Mouse (Mus musculus): ENCODE results near the gene Setd2.

Gene Setd2

DNA sequence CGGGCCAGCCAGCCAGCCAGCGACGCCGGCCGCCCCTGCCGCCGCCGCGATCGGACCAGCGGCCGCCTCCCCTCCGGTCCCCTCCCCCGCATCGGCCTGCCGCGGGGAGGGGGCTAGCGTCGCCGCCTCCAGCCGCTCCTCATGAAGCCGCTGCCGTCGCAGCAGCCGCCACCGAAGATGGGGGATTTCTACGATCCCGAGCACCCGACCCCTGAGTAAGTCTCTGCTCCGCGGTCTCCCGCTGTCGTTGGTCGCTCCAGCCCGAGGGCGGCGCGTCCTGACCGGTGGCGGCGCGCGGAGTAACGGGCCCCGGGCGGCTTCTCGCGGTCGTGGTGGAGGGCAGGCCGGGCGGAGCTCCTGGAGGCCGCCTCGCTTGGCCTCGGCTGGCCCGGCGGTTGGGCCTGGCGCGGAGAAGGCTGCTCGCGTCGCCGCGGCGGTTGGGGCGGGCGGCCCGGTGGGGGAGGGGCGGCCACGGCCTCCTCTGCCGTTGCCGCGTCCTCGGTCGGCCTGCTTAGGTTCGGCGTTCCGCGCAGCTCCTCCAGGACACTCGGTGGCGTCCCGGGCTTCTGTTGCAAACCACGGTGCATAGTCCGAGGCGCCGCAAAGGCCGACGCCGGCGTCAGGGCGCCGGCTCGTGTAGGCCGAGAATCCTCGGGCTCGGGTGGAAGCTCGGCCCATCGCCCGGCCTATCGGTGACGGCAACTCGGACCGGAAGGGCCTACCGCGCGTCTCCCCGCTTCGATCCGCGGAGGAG lies at the start of gene Setd2:
TSS of gene Setd2 (plus strand) at position 60 of the 754 bp plus-strand sequence.
- DNase-seq = peak; percentile 63 to 83

DNA sequence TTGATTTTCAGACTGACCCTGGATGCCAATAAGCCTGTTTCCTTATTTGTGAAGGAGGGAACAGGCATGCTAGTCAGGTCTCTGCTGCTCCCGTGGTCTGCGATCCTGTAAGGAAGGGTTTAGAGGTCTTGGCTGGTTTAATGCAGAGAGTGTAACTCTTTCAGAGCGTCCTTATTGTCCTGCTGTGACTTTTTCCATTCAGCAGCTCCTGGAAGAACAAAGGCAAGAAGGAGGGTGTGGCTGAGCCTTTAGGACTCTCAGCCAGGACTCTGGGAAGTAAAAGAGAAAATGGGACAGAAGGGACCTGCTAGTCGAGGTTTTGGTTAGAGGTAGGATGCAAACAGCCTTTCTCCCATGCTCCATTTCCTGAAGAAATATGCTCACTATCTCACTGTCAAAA lies 43.6 kb upstream of the Setd2 start:
- DNase-seq = no peak

DNA sequence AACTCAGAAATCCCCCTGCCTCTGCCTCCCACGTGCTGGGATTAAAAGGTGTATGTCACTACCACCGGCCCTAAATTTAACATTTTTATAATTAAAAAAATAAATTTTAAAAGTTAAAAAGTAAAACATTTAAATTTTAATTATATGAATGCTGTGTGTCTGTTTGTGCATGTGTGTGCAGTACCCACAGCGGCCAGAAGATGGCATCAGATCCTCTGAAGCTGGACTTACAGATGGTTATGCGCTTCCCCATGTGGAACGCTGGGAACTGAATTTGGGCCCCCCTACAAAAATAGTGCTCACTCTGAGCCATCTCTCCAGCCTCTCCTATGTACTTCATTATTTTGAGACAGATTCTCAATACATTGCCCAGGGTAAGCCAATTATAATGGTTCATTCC lies 41.5 kb upstream of the Setd2 start:
- peak in 1 of 2 experiments; percentile 38 for DNase-seq

DNA sequence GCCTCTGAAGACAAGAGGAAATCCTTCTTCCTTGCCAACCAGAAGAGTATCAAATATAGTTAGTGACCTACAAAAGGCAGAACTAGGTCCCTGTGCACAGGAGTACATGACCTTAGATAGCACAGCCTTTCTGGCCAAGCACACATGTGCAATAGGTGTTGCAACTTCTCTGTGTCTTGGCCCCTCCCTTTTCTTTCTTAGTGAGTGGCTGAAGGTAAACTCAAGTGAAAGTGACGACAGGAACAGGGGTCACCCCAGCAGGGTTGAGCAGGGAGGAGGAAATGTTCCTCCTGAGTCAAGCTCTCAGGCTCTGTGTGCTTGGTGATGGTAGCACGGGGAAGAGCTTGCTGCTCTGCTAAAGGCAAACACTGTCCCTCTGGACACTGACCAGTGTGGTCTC lies 6.7 kb upstream of the Setd2 start:
- DNase-seq = no peak

DNA sequence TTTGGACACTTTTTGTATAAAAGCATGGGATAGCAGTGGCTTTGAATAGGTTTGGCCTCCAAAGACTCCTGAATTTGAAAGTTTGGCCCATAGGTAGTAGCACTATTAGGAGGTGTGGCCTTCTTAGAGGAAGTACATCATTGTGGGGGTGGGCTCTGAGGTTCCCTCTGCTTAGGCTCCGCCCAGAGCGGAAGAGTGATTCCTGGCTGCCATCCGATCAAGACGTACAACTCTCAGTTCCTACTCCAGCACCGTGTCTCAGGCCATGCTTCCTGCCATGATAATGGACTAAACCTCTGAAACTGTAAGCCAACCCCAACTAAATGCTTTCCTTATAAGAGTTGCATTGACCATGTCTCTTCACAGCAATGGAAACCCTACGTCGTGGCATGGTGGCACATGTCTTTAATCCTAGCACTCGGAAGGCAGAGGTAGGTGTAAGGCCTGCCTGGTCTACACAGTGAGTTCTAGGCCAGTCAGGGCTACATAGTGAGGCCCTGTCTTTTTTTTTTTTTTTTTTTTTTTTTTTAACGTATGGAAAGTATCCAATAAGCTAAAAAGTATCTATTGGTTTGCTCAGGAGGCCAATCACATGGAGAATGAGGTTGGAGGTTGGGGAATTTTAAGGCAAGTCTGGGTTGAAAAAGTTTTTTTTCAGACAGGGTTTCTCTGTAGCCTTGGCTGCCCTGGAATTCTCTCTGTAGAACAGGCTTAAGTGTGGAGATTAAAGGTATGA lies 3.2 kb upstream of the Setd2 start:
- DNase-seq = no peak

DNA sequence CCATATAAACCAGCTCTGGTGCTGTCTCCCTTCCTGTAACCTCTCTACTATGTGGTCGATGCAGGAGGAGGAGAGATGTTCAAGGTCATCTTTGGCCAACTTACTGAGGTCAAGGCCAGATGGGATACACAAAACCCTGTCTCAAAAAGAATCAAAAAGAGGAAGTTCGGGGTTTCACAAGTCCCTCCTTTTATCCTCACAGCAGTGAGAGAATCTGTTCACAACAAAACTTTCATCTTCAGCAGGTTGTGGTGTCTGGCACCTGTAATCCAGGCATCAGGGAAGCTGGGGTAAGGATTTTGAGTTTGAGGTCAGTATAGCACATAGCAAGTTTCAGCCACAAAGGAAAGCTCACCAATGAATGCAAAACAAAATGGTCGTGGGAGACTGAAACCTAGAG lies 1.7 kb upstream of the Setd2 start:
- DNase-seq = no peak

DNA sequence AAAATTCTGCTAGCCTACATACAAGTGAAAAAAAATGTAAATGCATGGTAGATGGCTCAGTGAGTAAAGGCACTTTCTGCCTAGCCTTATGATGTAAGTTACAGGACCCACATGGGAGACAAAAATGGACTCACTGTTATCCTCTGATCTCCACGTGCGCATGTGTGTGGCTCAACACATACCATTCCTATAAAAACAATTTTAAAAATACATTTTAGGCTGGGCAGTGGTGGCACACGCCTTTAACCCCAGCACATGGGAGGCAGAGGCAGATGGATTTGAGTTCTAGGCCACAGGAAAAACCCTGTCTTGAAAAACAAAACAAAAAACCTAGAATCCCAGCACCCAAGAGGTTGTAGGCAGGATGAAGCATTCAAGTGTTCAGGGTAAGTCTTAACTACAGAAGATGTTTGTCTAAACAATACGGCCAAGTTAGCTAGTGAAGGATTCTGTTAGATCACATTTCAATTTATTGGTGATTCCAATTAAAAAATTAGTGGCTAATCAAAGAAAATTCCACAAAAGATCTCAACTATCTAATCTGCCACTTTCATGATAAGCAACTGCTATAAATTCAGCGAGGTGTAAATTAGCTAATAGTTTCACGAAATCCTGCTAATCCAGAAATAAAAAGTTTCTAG lies 1.1 kb upstream of the Setd2 start:
- no peak for DNase-seq

DNA sequence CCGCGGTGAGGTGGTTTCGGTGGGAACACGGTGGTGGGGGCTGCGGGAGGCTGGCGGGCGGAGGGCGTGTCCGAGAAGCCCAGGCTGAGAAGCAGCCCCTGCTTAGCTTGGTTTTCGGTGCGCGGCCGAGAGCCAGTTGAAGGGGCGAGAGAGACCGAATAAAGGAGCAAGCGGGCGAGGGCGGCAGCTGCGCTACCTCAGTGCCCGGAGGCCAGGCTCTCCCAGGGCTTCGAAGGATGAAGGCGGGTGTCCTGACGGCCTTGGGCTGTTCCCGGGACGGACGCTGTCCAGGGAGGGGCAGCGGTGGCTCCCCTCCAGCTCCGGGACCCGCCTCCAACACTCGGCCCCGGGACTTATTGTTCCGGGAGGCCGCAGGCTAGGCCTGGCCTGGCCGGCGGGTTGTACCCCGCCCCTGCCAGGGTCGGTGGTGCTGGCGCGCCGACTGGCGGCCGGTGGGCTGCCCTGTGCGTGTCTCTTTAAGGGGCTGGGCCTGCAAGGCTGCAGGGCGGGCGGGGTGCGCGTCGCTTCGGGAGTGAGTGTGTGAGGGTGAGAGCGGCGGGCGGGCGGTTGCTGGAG lies 395 bp upstream of the Setd2 start:
- DNase-seq = peak; percentile 95 to 99

DNA sequence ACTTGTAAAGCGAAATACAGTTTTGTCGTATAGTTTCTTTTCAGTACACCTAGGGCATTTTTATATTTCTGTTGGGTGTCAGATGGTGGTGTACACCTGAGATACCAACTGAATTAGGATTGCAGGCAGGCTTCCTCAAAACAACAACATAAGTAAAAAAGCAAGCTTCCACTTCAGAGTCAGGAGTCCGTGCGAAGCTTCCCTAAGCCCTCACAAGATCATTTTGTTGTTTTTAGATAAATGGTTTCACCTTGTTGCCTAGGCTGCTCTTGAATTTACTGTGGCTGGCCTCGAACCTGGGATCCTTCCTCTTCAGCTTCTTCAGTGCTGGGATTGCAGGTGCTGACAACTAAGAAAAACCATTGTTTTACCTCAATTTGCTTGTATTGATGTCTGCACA lies 1.2 kb downstream of the Setd2 start:
- no peak for DNase-seq

DNA sequence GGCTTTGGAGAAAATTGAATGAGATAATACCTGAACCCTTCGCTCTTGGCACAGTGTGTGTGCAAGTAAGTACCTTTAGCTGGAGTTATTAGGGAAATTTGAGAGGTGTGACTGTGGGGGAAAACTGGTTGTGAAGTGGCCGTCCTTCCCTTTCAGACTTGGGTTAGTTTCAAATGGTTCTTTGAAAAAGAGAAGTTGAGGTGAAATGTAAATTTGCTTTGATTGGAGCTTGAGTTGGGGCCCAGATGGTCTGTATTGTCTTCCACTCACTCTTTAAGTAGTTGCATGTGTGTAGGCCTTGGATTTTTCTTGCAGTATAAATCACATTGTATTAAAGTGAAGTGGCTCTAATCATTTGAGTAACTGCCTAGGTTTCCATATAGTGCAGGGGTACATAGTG lies 2.7 kb downstream of the Setd2 start:
- DNase-seq = no peak

DNA sequence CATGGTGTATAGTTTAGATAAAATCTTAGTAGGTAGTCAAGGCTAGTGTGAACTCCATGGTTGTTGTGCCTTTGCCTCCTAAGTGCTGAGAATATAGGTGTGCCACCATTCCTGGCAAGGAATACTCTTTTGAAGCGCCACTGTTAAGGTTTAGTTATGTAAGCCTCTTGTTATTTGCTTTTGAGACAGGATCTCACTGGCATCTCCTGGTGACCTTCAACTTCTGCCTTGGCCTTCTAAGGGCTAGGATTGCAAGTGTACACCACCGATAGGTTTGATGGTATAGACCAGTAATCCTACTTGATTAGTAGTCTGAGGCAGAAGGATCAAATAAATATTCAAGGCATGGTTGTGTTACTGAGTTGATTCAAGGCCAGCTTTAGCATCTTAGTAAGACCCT lies 4.2 kb downstream of the Setd2 start:
- no peak for DNase-seq

DNA sequence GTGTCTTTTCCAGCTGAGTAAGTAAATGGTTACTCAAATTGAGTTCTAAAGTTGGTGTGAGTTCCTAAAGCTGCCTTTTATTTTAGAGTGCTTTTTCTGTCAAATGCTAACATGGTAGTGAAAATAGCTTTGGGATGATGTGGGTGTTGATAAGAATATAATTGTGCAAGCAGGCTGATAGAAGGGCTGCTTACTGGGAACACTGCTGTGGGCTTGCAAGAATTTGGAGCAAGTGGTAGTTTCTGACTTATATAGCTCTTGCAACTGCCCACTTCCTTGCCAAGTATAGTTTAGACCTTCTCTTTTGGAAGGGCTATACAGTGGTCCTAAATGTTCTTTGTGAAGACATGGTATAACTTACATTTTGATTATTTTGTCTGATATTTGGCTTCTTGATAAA lies 6.1 kb downstream of the Setd2 start:
- no peak for DNase-seq

DNA sequence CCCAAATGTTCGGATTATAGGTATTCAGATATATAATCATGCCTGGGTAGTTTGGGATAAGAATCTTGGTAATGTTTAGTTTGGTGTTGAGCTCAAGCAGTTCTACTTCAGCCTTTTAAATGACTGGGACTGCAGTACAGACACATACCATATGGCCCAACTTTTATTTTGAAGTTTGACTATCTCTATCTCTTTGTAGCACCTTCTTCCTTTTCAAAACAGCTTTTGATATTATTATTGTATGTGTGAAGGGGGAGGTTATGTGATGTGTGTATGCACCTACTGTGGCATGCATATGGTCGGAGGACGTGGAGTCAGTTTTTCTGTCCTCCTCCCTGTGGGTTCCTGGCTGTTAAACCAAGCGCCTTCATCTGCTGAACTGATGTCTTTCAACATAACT lies 9.6 kb downstream of the Setd2 start:
- no peak for DNase-seq

DNA sequence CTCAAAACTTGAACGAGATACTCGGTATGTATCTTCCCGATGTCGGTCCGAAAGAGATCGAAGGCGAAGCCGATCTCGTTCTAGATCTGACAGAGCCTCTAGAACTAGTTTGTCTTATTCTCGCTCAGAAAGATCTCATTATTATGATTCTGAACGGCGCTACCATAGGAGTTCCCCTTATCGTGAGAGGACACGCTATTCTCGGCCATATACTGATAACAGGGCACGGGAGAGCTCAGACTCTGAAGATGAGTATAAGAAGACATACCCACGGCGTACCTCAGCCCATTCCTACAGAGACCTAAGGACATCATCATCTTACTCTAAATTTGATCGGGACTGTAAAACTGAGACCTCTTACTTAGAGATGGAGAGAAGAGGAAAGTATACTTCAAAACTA lies 15.9 kb downstream of the Setd2 start:
- DNase-seq = no peak

DNA sequence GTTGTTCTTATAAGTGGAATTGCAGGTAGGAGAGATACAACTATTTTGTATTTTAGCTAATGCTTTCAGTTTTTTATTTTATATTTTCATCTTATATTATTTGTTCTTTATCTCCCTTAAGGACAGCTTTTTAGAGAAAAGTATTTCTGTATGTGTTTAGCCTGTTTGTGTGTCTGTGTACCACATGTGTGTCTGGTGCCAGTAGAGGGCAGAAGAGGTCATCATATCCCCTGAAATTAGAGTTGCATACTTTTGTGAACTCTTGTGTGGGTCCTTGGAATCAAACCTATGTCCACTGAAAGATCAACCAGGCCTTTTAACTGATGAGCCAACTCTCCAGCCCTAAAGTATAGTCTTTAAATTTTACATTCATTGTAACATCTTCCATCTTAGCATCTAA lies 35.9 kb downstream of the Setd2 start:
- no peak for DNase-seq

DNA sequence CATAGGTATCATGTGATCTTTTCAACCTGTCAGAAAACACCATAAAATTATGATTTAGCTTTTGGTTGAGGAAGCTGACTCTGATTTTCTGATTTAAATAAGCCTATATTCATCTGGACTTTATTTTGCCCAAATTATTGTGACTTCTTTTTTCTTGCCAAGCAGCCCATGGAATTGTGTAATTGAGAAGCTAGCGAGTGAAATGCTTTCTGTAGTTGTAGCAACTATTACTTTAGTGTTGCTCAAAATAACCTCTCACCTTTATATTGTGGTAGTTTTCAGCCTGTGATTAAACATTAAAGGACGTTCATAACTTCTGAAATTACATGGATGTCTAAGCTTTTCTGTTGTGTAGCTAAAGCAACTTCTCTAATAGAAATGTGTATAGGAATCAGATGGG lies 49.8 kb downstream of the Setd2 start:
- DNase-seq = no peak

DNA sequence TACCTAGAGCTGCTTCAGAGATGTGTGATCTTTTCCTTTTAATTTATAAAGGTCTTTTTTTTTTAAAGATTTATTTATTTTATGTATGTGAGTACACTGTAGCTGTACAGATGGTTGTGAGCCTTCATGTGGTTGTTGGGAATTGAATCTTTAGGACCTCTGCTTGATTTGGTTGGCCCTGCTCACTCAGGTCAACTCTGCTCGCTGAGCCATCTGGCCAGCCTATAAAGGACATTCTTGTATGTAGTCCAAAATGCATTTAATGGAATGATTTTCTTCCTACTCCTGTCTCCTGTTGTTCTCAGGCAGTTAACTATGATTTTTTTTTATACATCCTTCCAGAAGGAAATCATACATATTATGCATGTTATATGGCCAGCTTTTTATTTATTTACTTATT lies 51.1 kb downstream of the Setd2 start:
- no peak for DNase-seq

DNA sequence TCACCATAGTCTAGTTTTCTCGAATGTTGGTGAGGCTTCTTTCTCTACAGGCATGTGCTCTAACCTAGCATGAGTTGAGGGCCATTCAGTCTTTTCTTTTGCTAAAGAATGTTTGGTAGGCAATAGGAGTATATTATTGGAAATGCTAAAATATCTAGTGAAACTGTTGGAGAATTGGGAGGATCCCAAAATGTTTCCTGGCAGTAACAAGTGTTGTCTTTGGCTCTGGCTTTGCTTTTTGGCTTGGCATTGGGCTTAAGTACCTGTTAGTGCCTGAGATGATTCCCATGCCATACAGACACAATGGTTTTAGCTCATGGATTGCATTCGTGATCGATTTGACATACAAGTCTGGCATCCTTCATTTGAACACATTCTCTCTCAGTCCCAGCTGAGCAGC lies 79.1 kb downstream of the Setd2 start:
- DNase-seq = no peak

DNA sequence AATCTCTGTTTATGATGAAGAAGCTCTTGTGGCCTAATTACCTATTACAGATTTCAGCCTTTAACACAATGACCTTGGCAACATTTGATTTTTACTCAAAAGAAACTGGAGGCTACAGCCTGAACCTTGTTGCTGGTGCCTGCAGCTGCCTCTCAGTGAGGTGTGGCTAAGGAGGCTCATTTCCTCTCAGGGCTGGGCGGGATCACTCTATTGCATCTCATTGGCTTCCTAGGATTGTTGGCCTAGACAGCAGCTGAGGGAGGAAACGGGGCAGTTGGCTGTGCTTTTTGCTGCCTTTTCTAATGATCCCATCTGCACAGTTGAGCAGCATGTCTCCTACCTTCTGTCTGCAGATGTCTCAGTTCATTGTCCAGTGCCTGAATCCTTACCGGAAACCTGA lies 84.7 kb downstream of the Setd2 start:
- peak; percentile 38 to 60 for DNase-seq

DNA sequence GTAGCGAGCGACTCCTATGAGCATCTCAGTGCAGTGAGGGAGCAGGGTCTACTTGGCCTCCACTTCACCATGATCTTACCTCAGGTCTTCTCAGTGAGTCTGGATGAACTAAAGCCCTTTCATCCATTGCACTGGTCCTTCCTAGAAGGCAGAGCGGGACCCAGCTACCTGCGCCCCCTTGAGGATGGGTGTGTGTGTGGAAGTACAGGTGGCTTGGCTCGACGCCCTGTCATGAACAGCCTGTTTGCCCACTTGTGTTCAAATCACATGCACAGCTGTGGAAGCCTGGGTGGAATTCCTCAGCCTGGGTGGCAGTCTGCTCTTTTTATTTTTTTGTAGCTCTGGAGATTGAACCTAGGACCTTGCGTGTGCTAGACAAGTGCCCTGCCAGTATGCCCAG lies 87.8 kb downstream of the Setd2 start:
- peak in 1 of 2 experiments; percentile 39 for DNase-seq

DNA sequence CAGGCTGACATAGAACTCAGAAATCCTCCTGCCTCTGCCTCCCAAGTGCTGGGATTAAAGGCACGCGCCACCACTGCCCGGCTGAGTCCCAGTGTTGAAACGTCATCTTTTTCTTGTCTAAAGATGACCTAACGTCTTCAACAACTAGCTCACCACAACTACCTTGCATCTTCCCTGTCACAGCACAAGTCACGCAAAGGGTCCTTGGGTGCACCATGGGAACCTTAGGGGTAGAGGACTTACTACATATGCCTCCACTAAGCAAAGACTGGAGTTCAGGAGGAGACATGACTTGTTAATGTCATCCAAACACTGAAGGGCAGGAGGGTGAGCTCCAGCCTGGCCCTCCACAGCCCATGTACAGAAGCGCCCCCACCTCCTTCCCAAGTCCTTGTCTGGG lies 88.3 kb downstream of the Setd2 start:
- DNase-seq = no peak

DNA sequence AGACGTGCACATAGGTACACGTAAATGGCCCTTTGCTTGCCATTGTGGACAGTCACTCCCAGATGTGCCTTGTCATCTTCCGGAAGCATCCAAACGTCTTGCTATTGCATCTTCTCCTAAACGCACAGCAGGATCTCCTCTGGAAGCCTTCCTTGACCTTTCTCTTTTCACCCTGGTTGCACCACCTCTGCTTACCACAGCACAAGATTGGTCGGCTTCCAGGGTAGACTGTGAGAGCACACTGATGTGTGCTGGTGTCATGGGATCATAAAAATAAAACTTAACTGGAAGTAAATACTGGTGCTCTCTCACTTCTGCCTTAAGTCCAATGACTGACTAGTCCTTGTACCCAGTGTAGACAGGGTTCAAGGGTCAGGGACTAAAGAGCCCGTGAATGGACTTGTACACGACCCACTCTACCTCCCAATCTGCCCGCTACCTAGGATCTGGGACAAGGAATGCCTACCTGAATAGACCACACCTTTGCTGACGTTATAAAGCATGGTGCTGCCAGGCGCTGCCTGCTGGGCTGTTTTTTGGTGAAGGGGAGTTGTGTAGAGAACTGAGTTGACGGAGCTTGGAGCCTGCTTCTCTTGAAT lies 90.3 kb downstream of the Setd2 start:
- DNase-seq = peak in 1 of 2 experiments; percentile 57
